Comparison of ENCODE assay signal across 9 mouse cellular contexts in the genomic region with DNA sequence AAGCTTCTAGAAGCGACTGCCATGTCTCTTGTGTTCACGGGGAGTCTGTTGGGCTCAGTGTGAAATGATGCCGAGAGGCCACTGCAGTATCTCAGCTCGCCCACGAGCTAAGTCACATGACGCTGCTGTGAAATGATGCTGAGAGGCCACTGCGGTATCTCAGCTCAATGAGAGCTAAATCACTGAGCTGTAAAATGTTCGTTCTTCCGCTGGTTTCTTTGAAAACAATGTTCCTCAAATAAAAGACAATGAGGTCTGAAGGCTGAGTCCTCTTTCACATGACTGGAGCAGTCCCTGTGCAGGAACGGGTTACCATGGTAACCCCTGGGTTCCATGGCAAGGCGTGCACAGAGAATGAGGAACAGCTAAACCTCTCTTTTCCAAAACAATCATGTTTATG. TPM values are rescaled to one million over a fixed set of nuclear protein-coding genes. Genes with fewer than 3 reads are reported as not detected.
DNase-seq lines count a peak whose midpoint lies in the region; ATAC-seq lines count a peak whose summit lies in the region.
"Had no signal": no experiment of that assay in that cellular context is flagged by ENCODE, and none has a peak within 500 bp of the region (broad histone marks: within the 10 kb centered on the region; RNA-seq: fewer than 3 reads in every experiment).

No protein-coding gene starts in this region.

- intact Hi-C loops in left cerebral cortex, postnatal 36 days (cut with DNase I), result no loop called here

- no peak for ATAC-seq in megakaryocyte, adult 5-6 weeks (ENCODE audit: poor library complexity, severe bottlenecking)

- peak; percentile 39 for DNase-seq in ovary, adult 18-20 months (ENCODE audit: low spot score)
- no peak for DNase-seq in ovary, postnatal 14 days (ENCODE audit: low spot score)
- DNase-seq in frontal cortex, postnatal 14 days (ENCODE audit: low spot score in 2 of 2), result peak; percentile 36 to 44
- peak; percentile 57 to 71 for DNase-seq in left cerebral cortex, postnatal 36 days (ENCODE audit: low spot score in 2 of 2)
- DNase-seq in right cerebral cortex, postnatal 4 days, result peak; percentile 40
- DNase-seq in thymus, postnatal 25 days, result no peak
- DNase-seq in heart, adult 11 months, result no peak

RNA-seq across cellular contexts. Expression of a gene that starts 11.5 kb away (rescaled TPM):
- 100 to 1,000 TPM; 108 to 120 TPM for total RNA-seq in left cerebral cortex, postnatal 36 days (2021)
- 0.11 TPM in 1 of 2 replicates, not detected in the other for total RNA-seq in megakaryocyte, adult 5-6 weeks (2015)
- 0.07 and 0.08 TPM in 2 replicates for total RNA-seq in megakaryocyte, adult 5-6 weeks (2017)
- total RNA-seq: liver, adult 2 months had no signal

RNA-seq across cellular contexts. Expression of a gene that starts 50.0 kb away (rescaled TPM):
- total RNA-seq in left cerebral cortex, postnatal 36 days (2021), result 10 to 100 TPM; 58.8 to 65.8 TPM
- 0.54 and 0.59 TPM in 2 replicates for total RNA-seq in megakaryocyte, adult 5-6 weeks (2015)
- 0.26 and 0.37 TPM in 2 replicates for total RNA-seq in megakaryocyte, adult 5-6 weeks (2017)

Comparison
In these comparisons a context has a peak if more than half of its experiments do, and no peak if none do; other contexts are left out.
1. DNase-seq: peak in ovary, adult 18-20 months (single experiment), frontal cortex, postnatal 14 days (2 of 2), left cerebral cortex, postnatal 36 days (2 of 2) and right cerebral cortex, postnatal 4 days (single experiment); none in ovary, postnatal 14 days (single experiment), thymus, postnatal 25 days (single experiment) and heart, adult 11 months (single experiment).
2. RNA of a gene that starts 11.5 kb away (total RNA-seq): 108 to 120 TPM in left cerebral cortex, postnatal 36 days; 0.07 to 0.11 TPM in megakaryocyte, adult 5-6 weeks; every median in the first group is over 10 times any median in the second.
3. RNA of a gene that starts 50.0 kb away (total RNA-seq): 58.8 to 65.8 TPM in left cerebral cortex, postnatal 36 days; 0.26 to 0.59 TPM in megakaryocyte, adult 5-6 weeks; every median in the first group is over 10 times any median in the second.